Mouse (Mus musculus) layer of hippocampus, adult 9-10 months (tissue): ENCODE data around the gene Galntl6.

Experiments used
- DNase-seq: peaks from one replicate; pipeline ENCODE4 v3.0.0; 2022; ENCODE audit warnings: low spot score

The Galntl6 gene

DNA sequence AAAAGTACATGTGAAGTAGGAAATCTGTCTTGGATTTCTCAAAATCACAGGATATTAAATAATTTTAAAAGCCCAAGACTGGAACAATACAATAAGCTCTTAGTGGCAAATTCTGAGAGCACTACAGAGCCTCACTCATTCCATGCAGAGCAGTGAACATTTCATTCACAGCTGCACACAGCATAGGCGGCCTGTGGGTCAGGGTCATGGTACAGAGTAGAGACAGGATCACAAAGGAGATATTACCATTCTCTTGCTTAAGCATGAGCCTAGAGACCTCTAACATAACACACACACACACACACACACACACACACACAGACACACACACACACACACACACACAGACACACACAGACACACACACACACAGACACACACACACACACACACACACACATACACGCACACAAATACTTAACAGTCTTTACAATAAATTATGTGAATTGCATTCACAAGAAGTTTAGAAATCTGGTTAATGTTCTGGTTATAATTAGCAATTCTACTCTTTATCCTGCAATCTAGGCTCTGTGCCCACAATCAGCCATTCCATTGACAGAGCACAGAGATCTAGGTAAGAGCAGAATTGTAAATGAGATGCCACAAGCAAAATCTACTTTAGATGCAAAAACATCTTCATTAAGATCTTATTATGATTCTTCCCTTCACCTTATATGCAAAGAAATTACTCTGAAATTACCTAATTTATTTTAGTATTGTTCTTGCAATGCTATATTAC is 653.7 kb downstream of the Galntl6 start:
- DNase-seq, result no peak

DNA sequence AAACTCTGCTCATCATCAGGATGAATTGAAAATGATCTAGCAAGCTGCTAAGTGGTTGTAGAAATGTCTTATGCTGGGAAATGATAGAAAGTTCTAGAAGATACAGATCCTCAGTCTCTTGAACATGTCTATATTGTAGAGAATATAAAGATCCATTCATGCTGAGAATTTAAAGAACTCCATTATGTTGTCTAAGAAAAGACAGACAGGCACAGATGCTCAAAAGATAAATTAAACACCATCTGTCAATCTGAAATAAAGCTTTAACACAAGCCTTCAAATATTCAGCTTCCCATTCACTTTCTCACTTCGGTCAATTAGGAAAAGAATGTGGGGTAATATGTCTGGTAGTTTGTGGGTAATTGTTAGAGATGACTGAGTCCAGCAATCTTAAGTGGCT is 658.8 kb downstream of the Galntl6 start:
- no peak for DNase-seq

DNA sequence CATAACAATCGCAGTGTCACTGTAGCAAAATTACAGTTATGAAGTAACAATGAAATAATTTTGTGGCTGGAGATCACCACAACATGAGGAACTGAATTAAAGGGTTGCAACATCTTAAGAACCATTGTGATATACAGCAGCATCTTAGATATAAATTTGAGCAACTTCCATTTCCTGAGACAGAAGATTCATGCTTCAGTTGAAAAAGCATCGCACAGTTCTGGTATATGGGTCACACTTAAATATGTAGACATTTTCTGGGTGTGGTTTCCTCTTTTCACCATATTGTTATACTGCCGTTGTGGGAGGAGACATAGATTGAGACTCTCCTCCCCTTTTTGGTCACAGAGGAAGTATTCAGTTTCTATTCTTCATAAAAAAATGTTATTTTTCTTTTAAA is 667.6 kb downstream of the Galntl6 start:
- DNase-seq, result no peak

DNA sequence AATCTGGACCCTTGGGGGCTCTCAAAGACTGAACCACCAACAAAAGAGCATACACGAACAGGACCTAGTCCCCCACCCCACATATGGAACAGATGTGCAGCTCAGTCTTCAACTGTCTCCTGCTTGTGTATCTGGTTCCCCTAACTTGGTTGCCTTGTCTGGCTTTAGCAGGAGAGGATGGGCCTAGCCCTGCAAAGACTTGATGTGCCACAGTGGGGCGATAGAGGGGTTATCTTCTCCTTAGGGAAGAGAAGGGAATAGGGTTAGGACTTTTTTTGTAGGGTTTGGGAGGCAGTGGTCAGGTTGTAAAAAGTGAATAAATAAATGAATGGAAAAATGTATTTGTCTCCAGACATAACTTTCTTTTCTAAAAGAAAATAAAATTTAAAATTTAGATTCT is 678.2 kb downstream of the Galntl6 start:
- DNase-seq, result no peak

DNA sequence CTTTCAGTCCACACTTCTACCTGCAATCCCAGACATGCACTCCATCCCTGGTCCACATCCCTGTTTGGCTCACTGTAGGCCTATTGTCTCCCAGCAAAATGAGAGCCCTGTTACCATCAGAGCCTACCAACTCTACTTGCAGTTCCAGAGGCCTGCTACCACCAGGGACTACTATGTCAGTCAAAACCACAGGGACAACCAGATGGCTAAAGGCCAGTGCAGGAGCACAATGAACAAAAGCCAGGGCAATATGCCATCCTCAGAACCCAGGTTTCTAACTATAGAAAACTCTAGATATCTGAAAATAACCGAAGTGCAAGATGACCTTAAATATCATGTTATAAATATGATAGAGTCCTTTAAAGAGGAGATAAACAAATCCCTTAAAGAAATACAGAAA is 683.7 kb downstream of the Galntl6 start:
- DNase-seq, result no peak

DNA sequence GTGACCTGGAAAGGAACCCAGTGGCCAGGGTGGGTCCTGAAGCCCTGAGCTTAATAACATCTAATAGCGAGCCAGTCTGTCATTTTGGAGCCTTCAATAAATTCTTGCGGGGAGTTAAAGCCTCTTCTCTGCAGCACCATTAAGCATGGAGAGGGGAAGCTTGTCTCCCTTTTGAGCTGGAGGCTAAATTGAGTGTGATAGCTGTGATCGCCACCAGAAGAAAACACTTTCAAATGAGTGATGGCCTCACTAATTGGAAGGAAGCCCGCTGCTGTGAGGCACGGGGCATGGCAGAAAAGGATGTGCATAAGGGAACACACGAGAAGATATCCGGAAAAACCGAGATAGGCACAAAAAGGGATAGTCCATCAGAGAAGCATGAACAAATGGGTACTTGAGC is 694.6 kb downstream of the Galntl6 start:
- no peak for DNase-seq

DNA sequence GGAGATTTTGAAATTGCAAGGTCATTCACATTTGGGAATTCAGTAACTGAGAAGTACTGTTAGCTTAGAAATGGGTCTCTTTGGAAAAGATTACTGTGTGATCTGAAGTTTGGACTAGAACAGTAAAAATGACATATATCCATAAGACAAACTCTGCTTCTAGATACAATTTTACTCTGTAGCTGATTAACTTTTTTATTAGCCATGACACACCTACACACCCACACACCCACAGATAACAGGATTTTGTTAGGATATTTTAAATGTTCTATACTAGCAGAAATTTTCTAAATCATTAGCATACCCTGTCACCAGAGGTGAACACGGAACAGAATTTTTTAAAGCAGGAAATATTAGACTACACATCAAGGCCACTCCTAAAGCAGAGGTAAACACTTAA is 722.7 kb downstream of the Galntl6 start:
- no peak for DNase-seq

DNA sequence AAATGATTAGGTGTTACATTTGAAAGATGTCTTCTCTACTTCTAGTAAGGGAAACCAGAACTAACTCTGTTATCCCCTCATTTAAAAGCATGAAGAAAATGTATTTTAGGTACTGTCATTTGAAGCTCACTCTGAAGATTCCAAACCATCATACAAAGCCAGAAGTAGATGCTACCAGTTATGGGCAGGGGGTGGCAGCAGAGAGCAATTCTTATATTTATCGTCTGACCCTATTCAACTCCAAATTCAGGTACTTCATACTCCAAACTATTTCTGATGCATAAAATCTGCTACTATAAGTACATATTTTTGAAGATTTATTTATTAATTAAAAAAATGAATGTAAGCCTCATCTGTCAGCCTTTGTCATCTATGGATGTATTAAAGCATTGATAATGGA is 765.5 kb downstream of the Galntl6 start:
- DNase-seq, result peak; percentile 25

DNA sequence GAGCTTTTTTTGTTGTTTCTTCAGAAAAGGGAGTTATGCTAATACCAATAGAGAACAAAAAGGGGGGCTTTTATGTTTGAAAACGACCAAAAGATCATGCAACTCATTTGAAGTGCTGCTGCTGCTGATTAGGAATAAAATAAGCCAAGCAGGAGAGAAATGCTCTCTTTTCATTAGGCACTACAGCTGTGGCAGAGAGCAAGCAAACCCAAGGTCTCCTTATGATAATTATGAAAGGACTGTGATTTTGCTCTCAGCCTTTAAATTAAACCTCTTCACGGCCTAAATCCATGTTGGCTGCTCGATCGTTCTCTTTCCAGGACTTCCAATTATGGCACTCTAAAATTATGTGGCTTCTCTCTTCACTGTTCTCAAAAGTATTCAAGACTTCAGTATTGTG is 825.7 kb downstream of the Galntl6 start:
- DNase-seq, result no peak

DNA sequence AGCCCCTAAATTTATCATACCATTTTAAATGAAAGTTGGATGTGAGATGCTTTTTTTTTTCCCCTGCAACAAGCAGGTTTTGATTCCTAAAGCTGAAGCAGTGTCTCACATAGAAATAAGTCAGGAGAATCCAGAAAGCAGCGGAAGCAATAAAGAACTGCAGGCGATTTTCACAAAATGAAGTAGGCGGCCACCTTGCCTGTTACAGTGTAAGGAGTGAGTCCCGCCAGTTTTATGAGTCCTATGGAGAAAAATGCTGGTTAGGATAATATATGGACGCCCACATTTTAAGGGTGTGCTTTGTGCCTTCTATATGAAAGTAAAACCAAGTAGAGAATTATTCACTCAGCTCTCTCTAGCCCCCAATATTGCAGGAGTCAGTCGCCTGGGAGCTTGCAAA is 827.5 kb downstream of the Galntl6 start:
- no peak for DNase-seq

DNA sequence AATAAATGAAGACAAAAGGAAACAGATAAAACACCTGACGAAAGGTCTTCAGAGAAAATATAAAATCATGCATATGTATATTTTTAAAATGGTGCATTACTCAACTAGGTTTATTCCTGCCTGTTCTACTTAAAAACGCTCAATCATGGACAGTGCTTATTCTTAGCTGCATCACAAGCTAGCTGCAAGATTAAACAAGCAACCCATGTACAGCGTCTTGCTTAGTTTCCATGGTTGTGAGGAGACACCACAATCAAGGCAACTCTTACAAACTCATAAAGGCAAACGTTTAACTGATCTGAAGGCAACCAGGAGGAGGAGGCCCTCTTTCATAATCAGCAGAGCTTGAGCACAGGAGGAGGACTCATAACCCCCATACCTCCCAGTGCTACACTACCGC is 830.7 kb downstream of the Galntl6 start:
- DNase-seq, result no peak

DNA sequence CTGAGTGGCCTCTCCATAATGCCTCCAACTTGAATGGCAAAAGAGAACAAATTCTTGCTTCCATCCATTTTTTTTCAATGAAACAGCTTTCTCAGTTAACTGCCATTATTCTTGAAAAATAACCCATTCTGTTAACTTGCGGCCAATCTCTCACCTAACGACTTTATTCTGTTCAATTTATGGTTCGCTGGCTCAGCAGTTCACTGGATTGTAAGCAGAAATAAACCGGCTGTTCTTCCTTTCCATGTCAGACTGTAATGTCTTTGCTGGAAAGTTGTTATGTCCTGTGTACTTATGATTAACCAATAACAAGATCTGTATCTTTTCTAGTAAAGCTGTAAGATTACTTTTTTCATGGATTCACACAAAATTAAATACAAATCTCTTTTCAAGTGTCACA is 837.8 kb downstream of the Galntl6 start:
- no peak for DNase-seq

DNA sequence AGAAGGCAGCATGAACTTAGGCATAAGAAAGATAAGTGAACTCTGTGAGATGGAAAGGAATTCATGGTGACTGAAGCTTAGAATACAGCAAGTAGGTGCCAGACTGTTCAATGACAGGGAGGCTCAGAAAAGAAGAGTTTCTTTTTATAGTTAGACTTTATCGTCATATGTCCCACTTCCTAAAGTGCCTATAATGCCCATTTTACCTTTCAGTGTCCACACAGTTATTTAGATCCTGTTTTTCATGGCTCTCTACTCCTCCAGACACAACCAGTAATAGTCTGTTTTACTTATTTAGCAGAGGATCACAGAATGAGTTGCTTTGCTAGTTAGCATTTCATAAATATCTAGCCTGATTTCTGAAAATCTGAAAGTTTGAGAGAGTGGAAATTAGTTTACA is 838.7 kb downstream of the Galntl6 start:
- DNase-seq, result no peak

DNA sequence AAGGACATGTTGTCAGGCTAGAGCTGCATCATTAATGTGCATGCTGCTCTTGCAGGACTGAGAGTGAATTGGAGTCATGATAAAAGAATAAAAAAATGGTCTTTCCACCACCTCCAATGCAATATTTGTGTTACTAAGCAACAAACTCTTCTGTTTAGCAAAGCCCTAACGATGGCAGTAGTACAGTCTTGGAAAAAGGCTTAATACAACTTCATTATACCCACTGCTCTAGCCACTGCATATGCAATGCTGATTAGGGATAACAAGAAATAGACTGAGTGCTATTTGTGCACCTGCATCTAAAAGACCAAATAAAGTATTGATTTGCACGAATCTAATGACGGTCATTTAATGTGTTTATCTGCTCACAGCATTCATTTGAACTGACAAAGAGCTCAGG is 880.2 kb downstream of the Galntl6 start:
- DNase-seq, result no peak

DNA sequence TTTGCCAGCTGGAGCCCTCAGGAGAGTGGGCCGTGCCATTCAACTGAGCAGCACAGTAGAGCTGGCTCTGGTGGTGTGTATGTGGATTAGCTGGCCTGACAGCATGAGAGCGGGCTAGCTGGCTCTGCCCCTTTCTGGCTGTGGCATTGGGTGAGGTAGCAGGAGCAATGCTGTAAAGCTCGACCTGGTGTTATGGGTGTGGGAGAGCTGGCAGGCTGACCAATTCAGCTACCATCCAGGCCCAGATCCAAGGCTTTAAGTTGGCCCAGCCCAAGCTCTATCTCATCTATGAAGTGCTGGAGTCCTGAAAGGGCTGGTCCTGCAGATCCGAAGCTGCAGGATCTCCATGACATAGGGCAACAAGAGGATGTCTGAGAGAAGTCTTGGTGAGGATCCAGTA is 886.9 kb downstream of the Galntl6 start:
- no peak for DNase-seq

DNA sequence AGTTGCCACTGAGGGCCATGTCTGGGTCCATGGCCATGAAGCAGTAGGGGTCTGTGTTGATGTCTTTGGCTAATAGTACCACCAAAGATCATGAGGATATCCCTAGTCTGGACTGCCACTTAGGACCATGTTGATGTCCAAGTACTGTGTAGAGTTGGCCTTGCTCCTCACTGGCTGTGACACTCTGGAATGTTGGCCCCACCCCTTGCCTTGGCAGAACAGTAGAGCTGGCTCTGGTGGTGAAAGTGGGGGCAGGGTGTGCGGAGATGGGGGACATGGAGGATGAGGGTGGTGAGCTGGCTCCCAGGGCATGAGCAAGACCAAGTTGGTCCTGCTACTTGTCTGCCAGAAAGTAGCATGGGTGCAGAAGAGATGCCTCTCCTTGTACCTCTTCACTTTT is 887.3 kb downstream of the Galntl6 start:
- no peak for DNase-seq

DNA sequence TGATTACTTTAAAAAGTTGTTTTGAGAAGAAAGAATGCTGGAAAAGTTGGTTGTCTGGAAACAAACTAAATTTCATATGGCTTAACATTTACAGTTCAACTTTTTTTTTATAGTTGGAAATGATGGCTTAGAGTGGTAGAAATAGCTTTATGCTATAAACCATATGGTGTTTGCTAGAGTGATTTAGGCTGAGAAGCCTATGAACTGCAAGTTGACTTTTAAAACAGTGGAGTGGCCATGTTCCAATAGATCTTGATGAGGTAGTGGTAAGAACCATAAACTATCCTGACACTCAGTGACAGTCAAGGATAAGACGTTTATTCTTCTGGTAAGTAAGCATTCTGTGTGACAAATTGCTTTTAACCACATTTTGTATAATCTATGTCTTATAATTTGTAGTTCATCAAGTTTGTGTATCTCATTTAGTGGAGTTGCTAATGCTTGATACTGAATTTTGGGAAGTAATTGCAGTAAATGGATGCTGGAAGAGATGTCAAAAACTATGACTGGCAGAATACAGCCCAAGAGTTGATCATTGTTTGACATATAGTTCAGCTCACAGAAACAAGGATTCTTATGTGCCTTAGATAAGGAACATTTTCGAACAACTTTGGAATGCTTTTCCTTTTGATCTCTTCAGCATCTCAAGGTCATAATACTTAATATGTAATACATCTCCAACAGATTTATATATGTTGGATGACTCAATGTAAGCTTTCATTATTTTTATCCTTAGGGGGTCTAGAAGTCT is 888.8 kb downstream of the Galntl6 start:
- DNase-seq, result no peak

DNA sequence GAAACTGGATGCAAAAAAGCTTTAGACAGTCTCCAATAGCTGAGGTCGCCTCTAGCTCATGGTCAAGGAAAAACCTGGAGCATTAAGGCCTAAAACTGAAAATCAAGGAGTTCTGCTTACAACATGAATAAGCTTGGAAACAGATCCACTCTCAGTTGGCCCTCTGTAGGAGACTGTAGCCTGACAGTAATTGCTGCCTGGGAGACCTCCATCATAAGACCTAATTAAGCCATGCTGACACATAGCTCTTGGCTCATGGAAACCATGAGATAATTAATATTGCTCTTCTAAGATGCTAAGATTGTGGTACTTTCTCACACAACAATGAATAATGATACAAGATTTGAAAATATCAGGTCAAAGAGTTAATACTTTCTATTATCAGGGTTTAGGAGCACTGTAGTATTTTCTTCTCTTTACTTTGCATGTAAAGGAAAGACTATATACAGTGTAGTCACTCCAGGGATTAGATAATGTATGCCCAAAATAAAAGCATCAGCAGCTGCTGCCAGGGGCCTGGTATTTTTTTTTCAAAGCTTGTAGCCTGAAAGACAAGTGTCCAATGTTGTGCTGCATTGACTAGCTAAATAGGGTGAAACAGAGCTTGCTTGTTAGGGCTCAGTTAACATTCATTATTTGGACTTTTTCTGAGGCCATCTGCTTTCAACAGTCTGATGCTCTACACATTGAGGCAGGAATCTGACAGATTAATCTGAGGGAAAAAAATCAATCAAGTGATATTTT is 922.8 kb downstream of the Galntl6 start:
- no peak for DNase-seq

DNA sequence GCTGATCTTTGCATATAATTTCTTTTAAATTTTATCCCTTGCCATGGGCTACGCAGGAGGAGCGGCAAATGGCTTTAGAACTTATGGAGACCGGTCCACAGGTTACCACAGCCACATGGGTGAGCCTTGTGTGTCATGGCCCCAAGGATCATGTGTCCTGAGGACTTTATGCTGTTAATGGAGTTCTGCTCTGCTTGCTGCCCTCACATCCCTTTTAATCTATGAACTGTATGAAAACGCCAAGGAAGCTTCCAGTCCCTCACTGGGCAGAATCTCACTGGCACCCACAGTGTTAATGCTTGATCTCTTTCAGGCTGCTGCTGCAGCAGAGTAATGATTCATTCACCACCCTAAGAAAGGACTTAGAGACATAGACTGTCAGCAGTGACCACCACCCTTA is 935.1 kb downstream of the Galntl6 start:
- DNase-seq, result no peak

DNA sequence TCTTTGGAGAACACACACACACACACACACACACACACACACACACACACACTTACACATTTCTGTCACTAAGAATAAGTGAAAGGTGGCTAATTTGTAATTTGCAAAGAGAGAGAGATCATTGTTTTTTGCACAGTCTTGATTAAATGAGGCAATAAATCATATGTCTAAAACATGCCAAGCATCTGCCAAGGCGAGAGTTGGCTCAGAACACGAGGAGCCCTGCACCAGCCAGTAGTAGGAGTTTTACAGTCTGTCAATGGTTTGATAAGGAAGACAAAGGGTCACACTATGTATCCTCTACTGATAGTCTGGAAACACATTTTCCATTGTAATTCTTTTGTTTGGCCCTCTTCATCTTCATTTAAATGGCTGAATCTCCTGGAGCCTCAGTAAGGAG is 938.3 kb downstream of the Galntl6 start:
- no peak for DNase-seq

DNA sequence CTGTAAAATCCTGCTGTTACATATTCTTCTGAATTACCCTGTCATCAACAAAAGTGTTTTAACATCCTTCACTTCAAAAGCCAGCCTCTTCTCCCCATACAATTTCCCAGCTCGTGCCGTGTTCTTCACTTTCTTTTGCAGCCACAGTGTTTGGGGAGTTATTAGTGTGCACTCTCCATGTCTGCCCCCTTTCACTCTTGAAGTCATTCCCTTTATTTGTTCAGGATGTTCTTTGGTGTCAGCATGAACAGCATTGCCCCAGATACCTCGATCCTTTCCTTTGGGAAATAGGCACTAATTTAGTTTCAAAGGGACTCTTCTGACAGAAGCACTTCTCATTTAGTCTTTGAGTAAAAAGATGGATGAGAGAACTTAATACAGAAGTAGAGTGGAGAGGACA is 939.6 kb downstream of the Galntl6 start:
- no peak for DNase-seq

DNA sequence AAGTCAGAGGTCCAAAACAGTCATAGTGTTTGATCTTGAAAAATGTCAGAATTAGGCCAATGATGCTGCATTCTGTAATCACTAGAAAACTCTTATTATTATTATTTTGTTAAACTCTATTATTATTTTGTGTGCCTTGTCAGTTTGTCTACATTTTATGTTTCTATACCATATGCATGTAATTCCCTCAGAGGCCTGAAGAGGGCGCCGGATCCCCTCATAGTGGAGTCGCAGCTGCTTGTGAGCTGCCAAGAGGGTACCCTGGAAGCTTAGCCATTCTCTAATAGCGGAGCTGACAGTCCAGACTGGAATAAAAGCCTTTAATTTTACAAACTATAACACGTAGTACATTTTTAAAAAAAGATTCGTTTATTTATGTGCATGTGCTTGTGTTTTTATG is 945.8 kb downstream of the Galntl6 start:
- no peak for DNase-seq

DNA sequence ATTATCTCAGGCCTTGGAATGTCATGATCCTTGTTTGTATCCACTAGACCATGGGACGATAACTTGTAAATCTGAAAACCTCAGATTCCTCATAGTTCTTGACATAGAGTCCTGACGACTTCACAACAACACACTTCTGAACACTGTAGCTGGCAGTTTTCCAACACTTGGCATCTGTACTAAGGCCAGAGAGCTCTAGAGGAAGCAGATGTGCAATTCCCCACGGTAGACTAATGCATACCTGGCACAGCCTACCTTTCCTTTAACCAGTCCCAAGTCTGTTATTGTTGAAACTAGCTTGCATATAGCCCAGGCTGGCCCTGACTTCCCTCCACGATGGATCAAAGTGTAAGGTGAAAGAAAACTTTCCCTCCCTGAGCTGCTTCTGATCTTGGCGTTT is 946.9 kb downstream of the Galntl6 start:
- no peak for DNase-seq
